Mouse (Mus musculus): ENCODE measurements at regions not wholly inside any gene's neighbourhood (a gene's known extent, or its start where the extent isn't known, plus 50 kb on each side); places are given as distances from the start of the nearest gene placed in this dataset.
"Not testable (repeated sequence)": the region's sequence is repeated elsewhere in the genome, so short reads cannot be mapped to it uniquely, and the experiment has no call there.

- H3K4me1 ChIP-seq (ENCODE audit: control insufficient read depth, insufficient read depth, low read length); H3K4me2 ChIP-seq (ENCODE audit: low read length); H3K27ac ChIP-seq (ENCODE audit: low read length); H3K9ac ChIP-seq (ENCODE audit: low read depth, low read length); ATAC-seq; H3K36me3 ChIP-seq (ENCODE audit: control insufficient read depth, insufficient read depth, low read length); H3K9me3 ChIP-seq (replicated peaks; ENCODE audit: control insufficient read depth, low read length, poor library complexity, severe bottlenecking); H3K27me3 ChIP-seq (ENCODE audit: control insufficient read depth, insufficient read depth, low read depth, low read length); H3K4me3 ChIP-seq (ENCODE audit: low read depth, low read length): not testable (repeated sequence)
- WGBS: 67% methylated on average over 1 of the region's 1 CpGs
Observed at GRCm38 (mm10) chr8:20264612-20265011, 98.4 kb downstream of the Gm15319 start.

DNA sequence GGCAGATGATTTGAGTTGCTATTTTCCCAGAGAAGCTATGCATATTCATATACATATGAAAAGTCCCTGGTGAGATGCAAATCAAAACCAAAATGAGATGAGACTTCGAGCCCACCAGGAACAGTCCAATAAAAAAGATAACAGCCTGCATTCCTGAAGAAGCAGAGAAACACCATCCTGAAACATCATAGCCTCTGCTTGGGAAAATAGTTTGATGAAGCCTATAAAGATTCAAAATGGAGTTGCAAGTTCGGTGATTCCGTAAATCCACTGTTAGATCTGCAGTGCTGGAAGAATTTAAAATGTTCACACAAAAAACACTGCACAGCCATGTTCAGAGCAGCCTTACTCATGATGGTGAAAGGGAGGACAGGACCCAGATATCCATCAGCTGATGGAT lies 98.9 kb downstream of the Gm15319 start:
- H3K9ac ChIP-seq (ENCODE audit: low read depth, low read length); ATAC-seq; H3K36me3 ChIP-seq (ENCODE audit: control insufficient read depth, insufficient read depth, low read length); H3K4me3 ChIP-seq (ENCODE audit: low read depth, low read length); H3K27me3 ChIP-seq (ENCODE audit: control insufficient read depth, insufficient read depth, low read depth, low read length); H3K4me2 ChIP-seq (ENCODE audit: low read length); H3K4me1 ChIP-seq (ENCODE audit: control insufficient read depth, insufficient read depth, low read length); H3K9me3 ChIP-seq (replicated peaks; ENCODE audit: control insufficient read depth, low read length, poor library complexity, severe bottlenecking); H3K27ac ChIP-seq (ENCODE audit: low read length): not testable (repeated sequence)
- 93% methylated on average over 3 of the region's 3 CpGs for WGBS

GRCm38 (mm10) chr8:20262847-20263570 lies 100.0 kb downstream of the Gm15319 start:
- not testable (repeated sequence) for H3K9ac ChIP-seq (ENCODE audit: low read depth, low read length); H3K4me3 ChIP-seq (ENCODE audit: low read depth, low read length); H3K4me1 ChIP-seq (ENCODE audit: control insufficient read depth, insufficient read depth, low read length); ATAC-seq; H3K36me3 ChIP-seq (ENCODE audit: control insufficient read depth, insufficient read depth, low read length); H3K4me2 ChIP-seq (ENCODE audit: low read length); H3K27me3 ChIP-seq (ENCODE audit: control insufficient read depth, insufficient read depth, low read depth, low read length); H3K27ac ChIP-seq (ENCODE audit: low read length); H3K9me3 ChIP-seq (replicated peaks; ENCODE audit: control insufficient read depth, low read length, poor library complexity, severe bottlenecking)
- WGBS: 73% methylated on average over 6 of the region's 7 CpGs

GRCm38 (mm10) chr8:20262253-20262652 lies 100.8 kb downstream of the Gm15319 start:
- H3K4me2 ChIP-seq (ENCODE audit: low read length); H3K9ac ChIP-seq (ENCODE audit: low read depth, low read length); H3K4me1 ChIP-seq (ENCODE audit: control insufficient read depth, insufficient read depth, low read length); H3K36me3 ChIP-seq (ENCODE audit: control insufficient read depth, insufficient read depth, low read length); H3K9me3 ChIP-seq (replicated peaks; ENCODE audit: control insufficient read depth, low read length, poor library complexity, severe bottlenecking); H3K27me3 ChIP-seq (ENCODE audit: control insufficient read depth, insufficient read depth, low read depth, low read length); H3K4me3 ChIP-seq (ENCODE audit: low read depth, low read length); H3K27ac ChIP-seq (ENCODE audit: low read length): not testable (repeated sequence)
- ATAC-seq: peak; percentile 56; the same call in 1 of the 2 replicates
- no CpG with 5 or more reads among the region's 3 CpGs for WGBS

DNA sequence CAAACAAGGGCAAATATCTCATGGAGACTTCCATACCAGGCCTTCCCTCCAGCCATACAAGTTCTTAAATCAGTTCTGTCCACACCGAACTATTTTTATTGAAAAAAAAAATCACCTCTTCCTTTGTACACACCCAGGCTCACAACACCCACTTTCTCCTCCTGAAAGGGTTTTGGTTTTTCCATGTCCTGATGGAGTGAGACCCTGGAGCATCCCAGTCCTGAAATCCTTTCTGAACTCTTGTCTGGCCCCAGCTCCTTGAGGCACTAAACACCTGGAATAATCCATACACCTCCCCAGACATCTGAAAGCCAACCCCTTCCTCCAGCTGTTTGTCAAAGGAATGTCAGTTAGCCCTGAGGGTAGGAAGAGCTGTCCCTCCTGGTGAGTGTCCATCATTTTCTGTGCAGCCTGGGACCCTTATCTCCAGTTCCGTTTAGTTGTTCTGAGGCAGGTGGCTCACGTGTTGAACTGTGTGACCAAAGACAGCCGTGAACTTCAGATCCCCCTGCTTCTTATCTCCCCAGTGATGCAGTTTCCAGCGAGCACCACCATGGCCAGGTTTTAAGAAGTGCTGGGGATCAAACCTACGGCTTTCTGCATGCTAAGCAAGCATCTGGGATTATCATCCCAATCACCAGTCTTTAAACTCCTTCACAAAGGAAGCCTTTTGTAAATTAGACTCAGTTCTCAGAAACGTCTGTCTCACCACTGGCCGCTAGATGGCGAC lies 101.4 kb downstream of the Gm15319 start:
- H3K4me2 ChIP-seq (ENCODE audit: low read length); H3K9me3 ChIP-seq (replicated peaks; ENCODE audit: control insufficient read depth, low read length, poor library complexity, severe bottlenecking); H3K27me3 ChIP-seq (ENCODE audit: control insufficient read depth, insufficient read depth, low read depth, low read length); H3K4me1 ChIP-seq (ENCODE audit: control insufficient read depth, insufficient read depth, low read length); H3K9ac ChIP-seq (ENCODE audit: low read depth, low read length); H3K36me3 ChIP-seq (ENCODE audit: control insufficient read depth, insufficient read depth, low read length); H3K4me3 ChIP-seq (ENCODE audit: low read depth, low read length); H3K27ac ChIP-seq (ENCODE audit: low read length): not testable (repeated sequence)
- WGBS: 65% methylated on average over 5 of the region's 9 CpGs
- ATAC-seq: peak; percentile 75; the same call in 1 of the 2 replicates

DNA sequence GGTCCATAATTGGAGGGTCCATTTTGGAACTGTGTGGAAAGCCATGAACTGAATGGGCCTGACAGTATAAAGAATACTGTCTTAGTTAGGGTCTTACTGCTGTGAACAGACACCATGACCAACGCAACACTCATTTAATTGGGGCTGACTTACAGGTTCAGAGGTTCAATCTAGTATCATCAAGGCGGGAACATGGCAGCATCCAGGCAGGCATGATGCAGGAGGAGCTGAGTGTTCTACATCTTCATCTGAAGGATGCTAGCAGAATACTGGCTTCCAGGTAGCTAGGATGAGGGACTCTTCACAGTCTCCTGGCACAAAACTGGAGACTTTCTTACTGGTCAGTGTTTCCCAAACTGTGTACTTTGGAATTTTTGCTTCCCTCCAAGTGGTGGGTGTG lies 102.0 kb downstream of the Gm15319 start:
- not testable (repeated sequence) for H3K9me3 ChIP-seq (replicated peaks; ENCODE audit: control insufficient read depth, low read length, poor library complexity, severe bottlenecking); H3K4me2 ChIP-seq (ENCODE audit: low read length); H3K36me3 ChIP-seq (ENCODE audit: control insufficient read depth, insufficient read depth, low read length); H3K27me3 ChIP-seq (ENCODE audit: control insufficient read depth, insufficient read depth, low read depth, low read length); H3K4me1 ChIP-seq (ENCODE audit: control insufficient read depth, insufficient read depth, low read length); H3K4me3 ChIP-seq (ENCODE audit: low read depth, low read length); ATAC-seq; H3K9ac ChIP-seq (ENCODE audit: low read depth, low read length); H3K27ac ChIP-seq (ENCODE audit: low read length)
- WGBS: no CpG with 5 or more reads among the region's 2 CpGs

DNA sequence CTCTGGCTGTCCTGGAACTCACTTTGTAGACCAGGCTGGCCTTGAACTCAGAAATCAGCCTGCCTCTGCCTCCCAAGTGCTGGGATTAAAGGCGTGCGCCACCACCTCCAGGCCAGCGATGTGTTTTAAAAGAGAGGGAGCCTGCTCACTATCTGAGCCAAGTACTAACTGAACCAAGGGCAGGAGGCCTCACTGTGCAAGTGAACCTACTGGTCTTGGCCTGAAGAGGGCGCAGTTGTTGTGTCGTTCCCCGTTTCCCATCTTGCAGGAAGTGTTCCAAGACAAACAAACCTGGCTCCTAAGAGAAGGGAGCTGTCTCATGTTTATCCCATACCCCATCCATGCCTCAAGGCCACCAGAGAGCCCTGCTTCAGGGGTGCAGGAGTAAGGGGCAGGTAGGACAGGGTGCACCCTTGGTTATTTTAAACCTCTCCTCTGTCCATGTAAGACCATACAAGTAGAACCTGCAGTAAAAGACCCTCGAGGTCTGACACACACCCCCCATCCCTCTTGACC lies 102.8 kb downstream of the Gm15319 start:
- ATAC-seq; H3K9me3 ChIP-seq (replicated peaks; ENCODE audit: control insufficient read depth, low read length, poor library complexity, severe bottlenecking); H3K9ac ChIP-seq (ENCODE audit: low read depth, low read length); H3K27me3 ChIP-seq (ENCODE audit: control insufficient read depth, insufficient read depth, low read depth, low read length); H3K36me3 ChIP-seq (ENCODE audit: control insufficient read depth, insufficient read depth, low read length); H3K4me2 ChIP-seq (ENCODE audit: low read length); H3K4me1 ChIP-seq (ENCODE audit: control insufficient read depth, insufficient read depth, low read length); H3K4me3 ChIP-seq (ENCODE audit: low read depth, low read length); H3K27ac ChIP-seq (ENCODE audit: low read length): not testable (repeated sequence)
- WGBS: 75% methylated on average over 3 of the region's 7 CpGs

DNA sequence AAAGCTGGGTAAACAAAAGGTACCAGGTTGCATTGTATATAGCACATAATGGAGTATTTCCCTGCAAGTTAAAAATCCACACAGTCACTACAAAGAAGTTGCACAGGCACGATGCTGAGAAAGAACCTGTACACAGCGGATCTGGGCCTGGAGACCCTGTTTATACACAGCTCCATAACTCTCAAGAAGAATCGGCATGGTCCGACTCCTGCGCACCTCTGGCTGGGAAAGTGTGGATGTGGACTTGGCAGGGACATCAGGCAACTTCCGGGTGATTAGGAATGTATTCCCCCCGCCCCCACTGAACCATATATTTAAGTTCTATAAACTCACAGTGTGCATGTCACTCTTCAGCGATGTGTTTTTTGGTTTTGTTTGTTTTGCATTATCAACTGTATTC lies 103.3 kb downstream of the Gm15319 start:
- WGBS: 86% methylated on average over 7 of the region's 8 CpGs
- H3K36me3 ChIP-seq (ENCODE audit: control insufficient read depth, insufficient read depth, low read length); ATAC-seq; H3K27ac ChIP-seq (ENCODE audit: low read length); H3K27me3 ChIP-seq (ENCODE audit: control insufficient read depth, insufficient read depth, low read depth, low read length); H3K4me3 ChIP-seq (ENCODE audit: low read depth, low read length); H3K9me3 ChIP-seq (replicated peaks; ENCODE audit: control insufficient read depth, low read length, poor library complexity, severe bottlenecking); H3K9ac ChIP-seq (ENCODE audit: low read depth, low read length); H3K4me2 ChIP-seq (ENCODE audit: low read length); H3K4me1 ChIP-seq (ENCODE audit: control insufficient read depth, insufficient read depth, low read length): not testable (repeated sequence)

Data from midbrain, embryonic 16.5 days (tissue).